8 mouse cellular contexts compared by ENCODE assay signal in genomic region chr11:72576111-72576465, GRCm38 (mm10). TPM values are rescaled to one million over a fixed set of nuclear protein-coding genes. Genes with fewer than 3 reads are reported as not detected.
A peak's percentile ranks its signal among the peaks of the same experiment; 100 is the strongest.
DNase-seq lines count a peak whose midpoint lies in the region; ATAC-seq and TF ChIP-seq lines count a peak whose summit lies in the region.

No protein-coding gene starts in this region.

- H3K27me3 ChIP-seq in kidney, adult 2 months (replicated peaks; ENCODE audit: control insufficient read depth, insufficient read depth, low read length) = no peaks in the 10 kb centered on the region
- H3K27me3 ChIP-seq in heart, postnatal 0 days (ENCODE audit: control insufficient read depth, insufficient read depth, low read length) = no peaks in the 10 kb centered on the region
- no peaks in the 10 kb centered on the region for H3K27me3 ChIP-seq in midbrain, embryonic 11.5 days (ENCODE audit: control insufficient read depth, insufficient read depth, low read length)

- H3K27ac ChIP-seq in kidney, adult 2 months (ENCODE audit: insufficient read depth, low read depth, low read length) = no peak overlapping the region
- no peak overlapping the region for H3K27ac ChIP-seq in brown adipose tissue, adult 24 weeks (replicated peaks; ENCODE audit: low read depth, low read length)
- H3K27ac ChIP-seq in heart, postnatal 0 days (ENCODE audit: low read depth) = no peak overlapping the region
- no peak overlapping the region; the same call in 1 of the 2 replicates for H3K27ac ChIP-seq in midbrain, embryonic 11.5 days (ENCODE audit: low read depth, low read length)

- TF ChIP-seq CTCF in kidney, adult 2 months (conservative IDR thresholded peaks at IDR 0.05; ENCODE audit: insufficient read depth, insufficient read length, low read depth, low read length) = no peak
- TF ChIP-seq CTCF in heart, postnatal 0 days (IDR thresholded peaks at IDR 0.05; ENCODE audit: low read depth) = no peak

- peak overlapping the region; percentile 68 for H3K4me2 ChIP-seq in heart, postnatal 0 days (ENCODE audit: low read depth, low read length)
- H3K4me2 ChIP-seq in midbrain, embryonic 11.5 days = peak overlapping the region; percentile 47

- H3K4me3 ChIP-seq in kidney, adult 2 months (ENCODE audit: insufficient read depth, low read depth, low read length) = peak overlapping the region; percentile 49
- H3K4me3 ChIP-seq in brown adipose tissue, adult 24 weeks (ENCODE audit: insufficient read depth, low read depth, low read length) = peak overlapping the region; percentile 43
- H3K4me3 ChIP-seq in heart, postnatal 0 days (ENCODE audit: low read depth, low read length) = peak overlapping the region; percentile 45
- H3K4me3 ChIP-seq in midbrain, embryonic 11.5 days (ENCODE audit: low read depth, low read length) = peak overlapping the region; percentile 18

- H3K36me3 ChIP-seq in kidney, adult 2 months (ENCODE audit: control insufficient read depth, insufficient read depth, low read length) = no peaks in the 10 kb centered on the region
- H3K36me3 ChIP-seq in heart, postnatal 0 days (replicated peaks; ENCODE audit: control insufficient read depth, insufficient read depth, low read length) = no peaks in the 10 kb centered on the region
- H3K36me3 ChIP-seq in midbrain, embryonic 11.5 days (ENCODE audit: control insufficient read depth, insufficient read depth, low read length) = no peaks in the 10 kb centered on the region

- no peaks in the 10 kb centered on the region for H3K9me3 ChIP-seq in heart, postnatal 0 days (replicated peaks; ENCODE audit: control insufficient read depth, low read length)
- no peaks in the 10 kb centered on the region for H3K9me3 ChIP-seq in midbrain, embryonic 11.5 days (ENCODE audit: control insufficient read depth, low read length)

- WGBS in kidney, adult 2 months = 36% methylated on average over 7 of the region's 7 CpGs
- 23% methylated on average over 7 of the region's 7 CpGs for WGBS in heart, postnatal 0 days
- 24% methylated on average over 7 of the region's 7 CpGs for WGBS in midbrain, embryonic 11.5 days

- no peak for TF ChIP-seq EP300 in heart, postnatal 0 days (IDR thresholded peaks at IDR 0.05; ENCODE audit: low read depth)

- H3K4me1 ChIP-seq in kidney, adult 2 months (ENCODE audit: control insufficient read depth, insufficient read depth, low read length) = no peaks in the 10 kb centered on the region; the same call in 1 of the 2 replicates
- no peaks in the 10 kb centered on the region for H3K4me1 ChIP-seq in brown adipose tissue, adult 24 weeks (ENCODE audit: control insufficient read depth, insufficient read depth, insufficient read length, low read length)
- H3K4me1 ChIP-seq in heart, postnatal 0 days (ENCODE audit: control insufficient read depth, insufficient read depth) = no peaks in the 10 kb centered on the region
- H3K4me1 ChIP-seq in midbrain, embryonic 11.5 days (ENCODE audit: control insufficient read depth, insufficient read depth, low read length) = peaks cover 6% of the 10 kb centered on the region

- no peak for ATAC-seq in heart, postnatal 0 days (ENCODE audit: insufficient read depth, low read depth)
- no peak for ATAC-seq in midbrain, embryonic 11.5 days (ENCODE audit: low FRiP score)
- ATAC-seq in inflammation-experienced regulatory T-cells, adult 6 months = no peak
- ATAC-seq in activated CD4-positive, CD25-positive, alpha-beta regulatory T cell, adult 4 months = no peak

- no peak overlapping the region; the same call in 1 of the 2 replicates for H3K9ac ChIP-seq in heart, postnatal 0 days (replicated peaks; ENCODE audit: low read depth, low read length)
- peak overlapping the region; percentile 39 for H3K9ac ChIP-seq in midbrain, embryonic 11.5 days (ENCODE audit: low read length)

- DNase-seq in kidney, adult 2 months = no peak
- DNase-seq in kidney, postnatal 14 days = no peak
- DNase-seq in heart, postnatal 0 days (ENCODE audit: low spot score) = no peak
- no peak for DNase-seq in midbrain, embryonic 11.5 days (ENCODE audit: low spot score, missing footprints)
- no peak for DNase-seq in retina, postnatal 1 day

- no peak for TF ChIP-seq POLR2A in kidney, adult 2 months (IDR thresholded peaks at IDR 0.05; ENCODE audit: low read depth, low read length)

RNA-seq across cellular contexts. Expression of gene Spns3, which starts 25.8 kb away (rescaled TPM):
- polyA plus RNA-seq in kidney, adult 2 months (2012; rRNA removed) = 8.9 and 9.4 TPM in 2 replicates
- not detected in 2 replicates for polyA plus RNA-seq in brown adipose tissue, adult 24 weeks (2012; ENCODE audit: insufficient read depth, insufficient read length, missing spikeins)
- not detected in 2 replicates for total RNA-seq in heart, postnatal 0 days (2014; rRNA removed; ENCODE audit: low replicate concordance)
- polyA plus RNA-seq in heart, postnatal 0 days (2015; fragmentation: Nextera tagmentation; extraction: Ambion mirVana) = 0.04 TPM in 2 replicates
- not detected in 2 replicates for polyA plus RNA-seq in midbrain, embryonic 11.5 days (2014; fragmentation: Nextera tagmentation; extraction: Ambion mirVana)
- polyA plus RNA-seq in inflammation-experienced regulatory T-cells, adult 6 months (2017; shearing (Covaris generic)) = 1 to 10 TPM in 1 of 3 experiments, under 1 TPM in 2; 0.24 to 1.2 (median 0.25) TPM
- polyA plus RNA-seq in activated CD4-positive, CD25-positive, alpha-beta regulatory T cell, adult 4 months (2017; shearing (Covaris generic)) = under 1 TPM; 0.61 to 0.70 TPM

RNA-seq across cellular contexts. Expression of gene Ube2g1, which starts 31.0 kb away (rescaled TPM):
- polyA plus RNA-seq in kidney, adult 2 months (2012; rRNA removed) = 8.4 and 8.9 TPM in 2 replicates
- polyA plus RNA-seq in brown adipose tissue, adult 24 weeks (2012; ENCODE audit: insufficient read depth, insufficient read length, missing spikeins) = 22.8 and 29.9 TPM in 2 replicates
- 47.5 and 51.1 TPM in 2 replicates for total RNA-seq in heart, postnatal 0 days (2014; rRNA removed; ENCODE audit: low replicate concordance)
- polyA plus RNA-seq in heart, postnatal 0 days (2015; fragmentation: Nextera tagmentation; extraction: Ambion mirVana) = 56.4 and 58.6 TPM in 2 replicates
- polyA plus RNA-seq in midbrain, embryonic 11.5 days (2014; fragmentation: Nextera tagmentation; extraction: Ambion mirVana) = 121 and 137 TPM in 2 replicates
- polyA plus RNA-seq in inflammation-experienced regulatory T-cells, adult 6 months (2017; shearing (Covaris generic)) = 10 to 100 TPM; 38.6 to 45.4 (median 42.8) TPM
- 10 to 100 TPM; 49.6 to 52.2 TPM for polyA plus RNA-seq in activated CD4-positive, CD25-positive, alpha-beta regulatory T cell, adult 4 months (2017; shearing (Covaris generic))
